7 mouse cellular contexts compared by ENCODE assay signal in genomic region chr8:70087836-70088650, GRCm38 (mm10). TPM values are rescaled to one million over a fixed set of nuclear protein-coding genes. Genes with fewer than 3 reads are reported as not detected.
DNase-seq lines count a peak whose midpoint lies in the region; ATAC-seq and TF ChIP-seq lines count a peak whose summit lies in the region.

No protein-coding gene starts in this region.

- TF ChIP-seq RAD21 in MEL (IDR thresholded peaks at IDR 0.05; ENCODE audit: low read depth, low read length): peak; percentile 16

- no peak overlapping the region for H3K4me3 ChIP-seq in MEL (ENCODE audit: control insufficient read depth in 1 of 2, insufficient read depth in 1 of 2, low read depth in 2 of 2, low read length in 2 of 2)
- peak overlapping the region; percentile 58 for H3K4me3 ChIP-seq in forebrain, embryonic 10.5 days
- peak overlapping the region; percentile 45 for H3K4me3 ChIP-seq in hindbrain, embryonic 13.5 days

- no peaks in the 10 kb centered on the region for H3K4me1 ChIP-seq in MEL (ENCODE audit: control insufficient read depth in 1 of 2, insufficient read depth in 2 of 2, low read length in 2 of 2)
- peaks cover 48% of the 10 kb centered on the region for H3K4me1 ChIP-seq in forebrain, embryonic 10.5 days
- H3K4me1 ChIP-seq in hindbrain, embryonic 13.5 days (replicated peaks): peaks cover 62% of the 10 kb centered on the region

- H3K4me2 ChIP-seq in hindbrain, embryonic 13.5 days: peak overlapping the region; percentile 81

- peak in 2 of 3 experiments; percentile 22 to 37; a peak in 3 of 6 replicates for TF ChIP-seq CTCF in MEL (IDR thresholded peaks at IDR 0.05 in 2 of 3, conservative IDR thresholded peaks at IDR 0.05 in 1 of 3; ENCODE audit: control insufficient read depth in 1 of 3, insufficient read depth in 1 of 3, low read depth in 2 of 3, low read length in 3 of 3, poor library complexity in 1 of 3, severe bottlenecking in 1 of 3)

- no peak for DNase-seq in MEL (ENCODE audit: low read depth, low spot score)
- peak; percentile 48 to 65 for DNase-seq in adrenal gland, postnatal 36 days
- DNase-seq in forebrain, embryonic 10.5 days (ENCODE audit: extremely low spot score, low spot score): peak; percentile 72
- peak; percentile 64 to 72 for DNase-seq in left cerebral cortex, postnatal 14 days (ENCODE audit: low spot score in 2 of 2)
- DNase-seq in splenic B cell, adult 2 months (ENCODE audit: low read depth, low spot score): peak; percentile 48

- no peaks in the 10 kb centered on the region for H3K27me3 ChIP-seq in MEL (ENCODE audit: control insufficient read depth in 1 of 2, insufficient read depth in 2 of 2, low read length in 2 of 2)
- peaks cover 92% of the 10 kb centered on the region for H3K27me3 ChIP-seq in forebrain, embryonic 10.5 days (ENCODE audit: poor library complexity, severe bottlenecking)
- H3K27me3 ChIP-seq in hindbrain, embryonic 13.5 days: peaks cover 74% of the 10 kb centered on the region
- H3K27me3 ChIP-seq in splenic B cell, adult 2 months (ENCODE audit: control insufficient read depth, insufficient read depth, low read length, poor library complexity, severe bottlenecking): no peaks in the 10 kb centered on the region; the same call in 1 of the 2 replicates

- intact Hi-C loops in left cerebral cortex, postnatal 14 days (cut with DNase I): loop anchor here (2.0 to 5.0 kb wide), 3 partner anchors 33 to 134 kb away; partner anchors contain the start of gene Ncan

- H3K79me2 ChIP-seq in MEL (ENCODE audit: control insufficient read depth, insufficient read depth, low read length, poor library complexity): no peaks in the 10 kb centered on the region

- no peak for TF ChIP-seq POLR2A in MEL (IDR thresholded peaks at IDR 0.05; ENCODE audit: control insufficient read depth in 1 of 2, insufficient read depth in 1 of 2, low read depth in 1 of 2, low read length in 2 of 2, poor library complexity in 1 of 2)

- ATAC-seq in hindbrain, embryonic 13.5 days (ENCODE audit: low FRiP score): peak; percentile 71
- ATAC-seq in megakaryocyte-erythroid progenitor cell, adult 5-6 weeks (replicated peaks; ENCODE audit: low FRiP score, low TSS enrichment, poor library complexity, severe bottlenecking): 0 out of 2 replicates have a peak, but pooled peaks have one; percentile 35

- WGBS in forebrain, embryonic 10.5 days: 5% methylated on average over 56 of the region's 56 CpGs
- 5% methylated on average over 56 of the region's 56 CpGs for WGBS in hindbrain, embryonic 13.5 days

- no peak overlapping the region for H3K27ac ChIP-seq in MEL (ENCODE audit: control insufficient read depth, low read depth, low read length)
- peak overlapping the region; percentile 52; the same call in 1 of the 2 replicates for H3K27ac ChIP-seq in forebrain, embryonic 10.5 days
- H3K27ac ChIP-seq in hindbrain, embryonic 13.5 days: no peak overlapping the region

- H3K9me3 ChIP-seq in MEL (replicated peaks; ENCODE audit: insufficient read depth, low read length): no peaks in the 10 kb centered on the region
- no peaks in the 10 kb centered on the region for H3K9me3 ChIP-seq in forebrain, embryonic 10.5 days
- H3K9me3 ChIP-seq in hindbrain, embryonic 13.5 days: no peaks in the 10 kb centered on the region

- no peaks in the 10 kb centered on the region for H3K36me3 ChIP-seq in MEL (ENCODE audit: control insufficient read depth in 1 of 2, insufficient read depth in 2 of 2, low read length in 2 of 2)
- no peaks in the 10 kb centered on the region for H3K36me3 ChIP-seq in forebrain, embryonic 10.5 days (replicated peaks)
- H3K36me3 ChIP-seq in hindbrain, embryonic 13.5 days: 0 out of 2 replicates have a peak, but pooled peaks cover 3% of the 10 kb centered on the region
- no peaks in the 10 kb centered on the region for H3K36me3 ChIP-seq in splenic B cell, adult 2 months (ENCODE audit: control insufficient read depth, insufficient read depth, low read length, poor library complexity, severe bottlenecking)

- TF ChIP-seq EP300 in MEL (IDR thresholded peaks at IDR 0.05; ENCODE audit: low read depth in 1 of 2, low read length in 2 of 2): no peak

- no peak overlapping the region for H3K9ac ChIP-seq in MEL (ENCODE audit: control insufficient read depth, low read depth, low read length, poor library complexity, severe bottlenecking)
- peak overlapping the region; percentile 70 for H3K9ac ChIP-seq in hindbrain, embryonic 13.5 days

TF ChIP-seq in MEL, 35 proteins besides CTCF, POLR2A, EP300 and RAD21:
- peak; percentile 27 for TF ChIP-seq SMC3 (IDR thresholded peaks at IDR 0.05; ENCODE audit: low read depth, low read length)
- no peak for TF ChIP-seq CHD2 (IDR thresholded peaks at IDR 0.05; ENCODE audit: low read length)
- no peak for TF ChIP-seq ZKSCAN1 (IDR thresholded peaks at IDR 0.05; ENCODE audit: low read depth, low read length)
- no peak for TF ChIP-seq MAFK (IDR thresholded peaks at IDR 0.05; ENCODE audit: borderline replicate concordance, low read depth, low read length)
- TF ChIP-seq SIN3A (IDR thresholded peaks at IDR 0.05; ENCODE audit: low read length): no peak

RNA-seq across cellular contexts. Expression of gene Hapln4, which starts 4.8 kb away (rescaled TPM):
- not detected in 2 replicates for total RNA-seq in MEL (2012; rRNA removed)
- under 1 TPM in 1 of 2 experiments, not detected in 1; 0.03 TPM for polyA plus RNA-seq in MEL (2012; ENCODE audit: insufficient read depth in 1 of 2, insufficient read length in 2 of 2, low read depth in 1 of 2, low replicate concordance in 2 of 2, missing spikeins in 1 of 2)
- under 1 TPM; 0.33 to 0.50 TPM for total RNA-seq in adrenal gland, postnatal 36 days (2021)
- 0.05 and 0.12 TPM in 2 replicates for polyA plus RNA-seq in forebrain, embryonic 10.5 days (2016; fragmentation: Nextera tagmentation; extraction: Ambion mirVana)
- 0.39 and 0.75 TPM in 2 replicates for polyA plus RNA-seq in hindbrain, embryonic 13.5 days (2015; fragmentation: Nextera tagmentation; extraction: Ambion mirVana)
- 10 to 100 TPM; 17.9 to 20.9 TPM for total RNA-seq in left cerebral cortex, postnatal 14 days (2021)
- not detected in 2 replicates for total RNA-seq in megakaryocyte-erythroid progenitor cell, adult 5-6 weeks (2014; fragmentation: Nextera tagmentation)
- not detected in 2 replicates for total RNA-seq in megakaryocyte-erythroid progenitor cell, adult 5-6 weeks (2017)

RNA-seq across cellular contexts. Expression of gene Tm6sf2, which starts 15.3 kb away (rescaled TPM):
- total RNA-seq in MEL (2012; rRNA removed): 0.78 and 1.0 TPM in 2 replicates
- polyA plus RNA-seq in MEL (2012; ENCODE audit: insufficient read depth in 1 of 2, insufficient read length in 2 of 2, low read depth in 1 of 2, low replicate concordance in 2 of 2, missing spikeins in 1 of 2): 1 to 10 TPM in 1 of 2 experiments, not detected in 1; 1.2 TPM
- 1 to 10 TPM in 1 of 2 experiments, under 1 TPM in 1; 0.56 to 1.1 TPM for total RNA-seq in adrenal gland, postnatal 36 days (2021)
- polyA plus RNA-seq in forebrain, embryonic 10.5 days (2016; fragmentation: Nextera tagmentation; extraction: Ambion mirVana): 0.35 and 0.68 TPM in 2 replicates
- 1.9 TPM in 2 replicates for polyA plus RNA-seq in hindbrain, embryonic 13.5 days (2015; fragmentation: Nextera tagmentation; extraction: Ambion mirVana)
- 1 to 10 TPM; 1.7 to 2.4 TPM for total RNA-seq in left cerebral cortex, postnatal 14 days (2021)
- total RNA-seq in megakaryocyte-erythroid progenitor cell, adult 5-6 weeks (2014; fragmentation: Nextera tagmentation): 0.77 TPM in 1 of 2 replicates, not detected in the other
- not detected in 2 replicates for total RNA-seq in megakaryocyte-erythroid progenitor cell, adult 5-6 weeks (2017)

RNA-seq across cellular contexts. Expression of gene Ncan, which starts 32.6 kb away (rescaled TPM):
- not detected in 2 replicates for total RNA-seq in MEL (2012; rRNA removed)
- polyA plus RNA-seq in MEL (2012; ENCODE audit: insufficient read depth in 1 of 2, insufficient read length in 2 of 2, low read depth in 1 of 2, low replicate concordance in 2 of 2, missing spikeins in 1 of 2): not detected
- total RNA-seq in adrenal gland, postnatal 36 days (2021): under 1 TPM; 0.23 to 0.46 TPM
- 10.5 and 13.5 TPM in 2 replicates for polyA plus RNA-seq in forebrain, embryonic 10.5 days (2016; fragmentation: Nextera tagmentation; extraction: Ambion mirVana)
- polyA plus RNA-seq in hindbrain, embryonic 13.5 days (2015; fragmentation: Nextera tagmentation; extraction: Ambion mirVana): 128 and 135 TPM in 2 replicates
- total RNA-seq in left cerebral cortex, postnatal 14 days (2021): 100 to 1,000 TPM; 342 to 344 TPM
- not detected in 2 replicates for total RNA-seq in megakaryocyte-erythroid progenitor cell, adult 5-6 weeks (2014; fragmentation: Nextera tagmentation)
- not detected in 2 replicates for total RNA-seq in megakaryocyte-erythroid progenitor cell, adult 5-6 weeks (2017)

RNA-seq across cellular contexts. Expression of gene Nr2c2ap, which starts 43.1 kb away (rescaled TPM):
- total RNA-seq in MEL (2012; rRNA removed): 20.8 and 24.6 TPM in 2 replicates
- polyA plus RNA-seq in MEL (2012; ENCODE audit: insufficient read depth in 1 of 2, insufficient read length in 2 of 2, low read depth in 1 of 2, low replicate concordance in 2 of 2, missing spikeins in 1 of 2): 10 to 100 TPM in 1 of 2 experiments, not detected in 1; 55.7 TPM
- 10 to 100 TPM; 17.7 to 21.5 TPM for total RNA-seq in adrenal gland, postnatal 36 days (2021)
- 35.7 and 37.9 TPM in 2 replicates for polyA plus RNA-seq in forebrain, embryonic 10.5 days (2016; fragmentation: Nextera tagmentation; extraction: Ambion mirVana)
- 32.6 and 36.4 TPM in 2 replicates for polyA plus RNA-seq in hindbrain, embryonic 13.5 days (2015; fragmentation: Nextera tagmentation; extraction: Ambion mirVana)
- 10 to 100 TPM; 25.5 to 28.1 TPM for total RNA-seq in left cerebral cortex, postnatal 14 days (2021)
- total RNA-seq in megakaryocyte-erythroid progenitor cell, adult 5-6 weeks (2014; fragmentation: Nextera tagmentation): 41.3 and 47.8 TPM in 2 replicates
- total RNA-seq in megakaryocyte-erythroid progenitor cell, adult 5-6 weeks (2017): 6.7 and 16.3 TPM in 2 replicates

RNA-seq across cellular contexts. Expression of gene Sugp1, which starts 45.4 kb away (rescaled TPM):
- total RNA-seq in MEL (2012; rRNA removed): 27.1 and 29.9 TPM in 2 replicates
- 10 to 100 TPM in 1 of 2 experiments, not detected in 1; 45.5 TPM for polyA plus RNA-seq in MEL (2012; ENCODE audit: insufficient read depth in 1 of 2, insufficient read length in 2 of 2, low read depth in 1 of 2, low replicate concordance in 2 of 2, missing spikeins in 1 of 2)
- total RNA-seq in adrenal gland, postnatal 36 days (2021): 10 to 100 TPM; 30.9 to 31.5 TPM
- polyA plus RNA-seq in forebrain, embryonic 10.5 days (2016; fragmentation: Nextera tagmentation; extraction: Ambion mirVana): 53.4 and 55.3 TPM in 2 replicates
- 61.0 and 68.6 TPM in 2 replicates for polyA plus RNA-seq in hindbrain, embryonic 13.5 days (2015; fragmentation: Nextera tagmentation; extraction: Ambion mirVana)
- total RNA-seq in left cerebral cortex, postnatal 14 days (2021): 10 to 100 TPM; 47.7 to 52.0 TPM
- total RNA-seq in megakaryocyte-erythroid progenitor cell, adult 5-6 weeks (2014; fragmentation: Nextera tagmentation): 24.6 and 26.9 TPM in 2 replicates
- total RNA-seq in megakaryocyte-erythroid progenitor cell, adult 5-6 weeks (2017): 31.1 and 33.0 TPM in 2 replicates

Comparison
In these comparisons a context has a peak if more than half of its experiments do, and no peak if none do; other contexts are left out.
1. H3K4me3 ChIP-seq: peak in forebrain, embryonic 10.5 days (single experiment) and hindbrain, embryonic 13.5 days (single experiment); none in MEL (0 of 2).
2. RNA of gene Hapln4, which starts 4.8 kb away (total RNA-seq): 17.9 to 20.9 TPM in left cerebral cortex, postnatal 14 days; 0.33 to 0.50 TPM in adrenal gland, postnatal 36 days, not detected in MEL and not detected in megakaryocyte-erythroid progenitor cell, adult 5-6 weeks; every median in the first group is over 10 times any median in the second.
3. RNA of gene Ncan, which starts 32.6 kb away (total RNA-seq): 342 to 344 TPM in left cerebral cortex, postnatal 14 days; 0.23 to 0.46 TPM in adrenal gland, postnatal 36 days, not detected in MEL and not detected in megakaryocyte-erythroid progenitor cell, adult 5-6 weeks; every median in the first group is over 100 times any median in the second.